Mouse (Mus musculus) frontal cortex, postnatal 14 days (tissue): ENCODE measurements around the gene Usp4.
A peak's percentile ranks its signal among the peaks of the same experiment; 100 is the strongest.

ENCODE experiments used
- DNase-seq, 2 experiments: peaks; one replicate each; pipeline ENCODE4 v3.0.0; 2022; ENCODE audit warnings: low spot score in 2 of 2

Usp4 gene

GRCm38 (mm10) chr9:108411381-108411942, 63.8 kb downstream of the Usp4 start:
- DNase-seq, result peak in 1 of 2 experiments; percentile 52

- no peak for DNase-seq
Observed at GRCm38 (mm10) chr9:108412221-108412620, 64.6 kb downstream of the Usp4 start.

- DNase-seq, result no peak
Observed at GRCm38 (mm10) chr9:108428384-108428783, 80.7 kb downstream of the Usp4 start, which contains the start of gene Ccdc36. Gene Ccdc36, minus strand, starts transcription at chr9:108428484.

- DNase-seq, result no peak
Observed at GRCm38 (mm10) chr9:108431431-108432067, 83.9 kb downstream of the Usp4 start.

GRCm38 (mm10) chr9:108436182-108436581, 88.5 kb downstream of the Usp4 start, which contains the start of gene BC048562:
Gene BC048562, plus strand, starts transcription at chr9:108436482.
- no peak for DNase-seq

- DNase-seq, result no peak
Observed at GRCm38 (mm10) chr9:108439176-108439575, 91.5 kb downstream of the Usp4 start.

- DNase-seq, result no peak
Observed at GRCm38 (mm10) chr9:108440485-108440884, 92.8 kb downstream of the Usp4 start.

- no peak for DNase-seq
Observed at GRCm38 (mm10) chr9:108441236-108441919, 93.7 kb downstream of the Usp4 start.
